Mouse (Mus musculus): ENCODE measurements at regions not wholly inside any gene's neighbourhood (a gene's known extent, or its start where the extent isn't known, plus 50 kb on each side); places are given as distances from the start of the nearest gene placed in this dataset.

- no peak for DNase-seq (ENCODE audit: low spot score)
- H3K9me3 ChIP-seq (ENCODE audit: control insufficient read depth, low read length), result no peaks in the 10 kb centered on the region
- H3K27me3 ChIP-seq (ENCODE audit: control insufficient read depth, insufficient read depth, low read length), result no peaks in the 10 kb centered on the region
- no peak overlapping the region for H3K27ac ChIP-seq (replicated peaks; ENCODE audit: low read depth, low read length)
- no peak for TF ChIP-seq POLR2A (IDR thresholded peaks at IDR 0.05; ENCODE audit: borderline replicate concordance, extremely low read depth, insufficient read depth, insufficient read length)
- no peak for ATAC-seq (ENCODE audit: low FRiP score, low read depth)
- H3K4me1 ChIP-seq (ENCODE audit: control insufficient read depth, insufficient read depth, low read length), result no peaks in the 10 kb centered on the region
- H3K9ac ChIP-seq (ENCODE audit: low read depth, low read length, severe bottlenecking), result no peak overlapping the region
- H3K36me3 ChIP-seq (ENCODE audit: control insufficient read depth, insufficient read depth, low read length), result no peaks in the 10 kb centered on the region
- WGBS, result 83% methylated on average over 3 of the region's 3 CpGs
- H3K4me3 ChIP-seq (replicated peaks; ENCODE audit: low read length), result no peak overlapping the region
- no peak overlapping the region for H3K4me2 ChIP-seq (replicated peaks; ENCODE audit: low read depth, low read length, severe bottlenecking)
Measured at GRCm38 (mm10) chr5:18449261-18449660, 89.1 kb upstream of the Gnai1 start.

- no peaks in the 10 kb centered on the region for H3K36me3 ChIP-seq (ENCODE audit: control insufficient read depth, insufficient read depth, low read length)
- H3K4me3 ChIP-seq (replicated peaks; ENCODE audit: low read length), result no peak overlapping the region
- no peak overlapping the region for H3K4me2 ChIP-seq (replicated peaks; ENCODE audit: low read depth, low read length, severe bottlenecking)
- no peaks in the 10 kb centered on the region for H3K4me1 ChIP-seq (ENCODE audit: control insufficient read depth, insufficient read depth, low read length)
- no peak overlapping the region for H3K27ac ChIP-seq (replicated peaks; ENCODE audit: low read depth, low read length)
- H3K27me3 ChIP-seq (ENCODE audit: control insufficient read depth, insufficient read depth, low read length), result no peaks in the 10 kb centered on the region
- H3K9me3 ChIP-seq (ENCODE audit: control insufficient read depth, low read length), result no peaks in the 10 kb centered on the region
- ATAC-seq (ENCODE audit: low FRiP score, low read depth), result no peak
- WGBS, result 79% methylated on average over 5 of the region's 5 CpGs
- DNase-seq (ENCODE audit: low spot score), result no peak
- TF ChIP-seq POLR2A (IDR thresholded peaks at IDR 0.05; ENCODE audit: borderline replicate concordance, extremely low read depth, insufficient read depth, insufficient read length), result no peak
- H3K9ac ChIP-seq (ENCODE audit: low read depth, low read length, severe bottlenecking), result no peak overlapping the region
Measured at GRCm38 (mm10) chr5:18448330-18448670, 88.1 kb upstream of the Gnai1 start.

DNA sequence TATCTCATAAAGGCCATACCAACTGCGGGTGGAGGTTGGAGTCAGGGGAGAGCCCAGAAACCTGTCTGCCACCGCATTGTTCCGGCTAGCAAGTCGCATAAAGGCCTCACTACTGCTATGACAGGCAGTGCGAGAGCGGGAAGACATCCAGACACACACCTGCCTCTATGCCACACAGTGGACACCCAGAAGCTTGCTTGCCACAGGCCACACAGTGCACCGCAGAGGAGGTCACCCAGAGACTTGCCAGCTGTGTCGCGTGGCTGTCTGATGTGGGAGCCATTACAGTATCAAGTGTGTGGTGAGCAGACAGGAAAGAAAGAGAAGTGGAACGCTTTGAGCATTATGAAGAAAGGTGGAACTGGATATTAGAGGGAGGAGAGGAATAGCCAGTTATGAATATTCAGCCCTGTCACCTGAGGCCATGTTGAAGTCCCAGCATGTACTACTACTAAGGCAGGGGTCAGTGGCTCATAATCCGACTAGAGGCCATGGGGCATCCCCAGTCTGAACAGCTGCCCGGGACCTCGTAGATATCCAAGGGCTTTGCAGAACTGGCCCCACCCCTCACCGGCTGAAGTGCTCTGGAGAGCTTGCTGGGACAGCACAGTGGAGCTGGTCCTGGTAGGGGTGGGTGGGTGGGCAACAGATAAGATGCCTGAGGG, 87.6 kb upstream of the Gnai1 start:
- H3K27ac ChIP-seq (replicated peaks; ENCODE audit: low read depth, low read length), result no peak overlapping the region
- DNase-seq (ENCODE audit: low spot score) (no peak), ATAC-seq (ENCODE audit: low FRiP score, low read depth) (no peak)
- no peaks in the 10 kb centered on the region for H3K27me3 ChIP-seq (ENCODE audit: control insufficient read depth, insufficient read depth, low read length)
- H3K4me2 ChIP-seq (replicated peaks; ENCODE audit: low read depth, low read length, severe bottlenecking), result no peak overlapping the region
- H3K4me3 ChIP-seq (replicated peaks; ENCODE audit: low read length), result no peak overlapping the region
- no peak overlapping the region for H3K9ac ChIP-seq (ENCODE audit: low read depth, low read length, severe bottlenecking)
- no peaks in the 10 kb centered on the region for H3K4me1 ChIP-seq (ENCODE audit: control insufficient read depth, insufficient read depth, low read length)
- no peak for TF ChIP-seq POLR2A (IDR thresholded peaks at IDR 0.05; ENCODE audit: borderline replicate concordance, extremely low read depth, insufficient read depth, insufficient read length)
- no peaks in the 10 kb centered on the region for H3K36me3 ChIP-seq (ENCODE audit: control insufficient read depth, insufficient read depth, low read length)
- 93% methylated on average over 14 of the region's 14 CpGs for WGBS
- H3K9me3 ChIP-seq (ENCODE audit: control insufficient read depth, low read length), result no peaks in the 10 kb centered on the region

GRCm38 (mm10) chr5:18445969-18446368, 85.8 kb upstream of the Gnai1 start:
- Histone ChIP-seq H3K4me3 (replicated peaks; ENCODE audit: low read length) (no peak overlapping the region), H3K27ac (replicated peaks; ENCODE audit: low read depth, low read length) (no peak overlapping the region), H3K36me3 (ENCODE audit: control insufficient read depth, insufficient read depth, low read length) (no peaks in the 10 kb centered on the region), H3K27me3 (ENCODE audit: control insufficient read depth, insufficient read depth, low read length) (no peaks in the 10 kb centered on the region), H3K4me1 (ENCODE audit: control insufficient read depth, insufficient read depth, low read length) (no peaks in the 10 kb centered on the region), H3K9me3 (ENCODE audit: control insufficient read depth, low read length) (no peaks in the 10 kb centered on the region), H3K9ac (ENCODE audit: low read depth, low read length, severe bottlenecking) (no peak overlapping the region), H3K4me2 (replicated peaks; ENCODE audit: low read depth, low read length, severe bottlenecking) (no peak overlapping the region)
- WGBS, result 20% methylated on average over 7 of the region's 8 CpGs
- DNase-seq (ENCODE audit: low spot score) (peak; percentile 89), ATAC-seq (ENCODE audit: low FRiP score, low read depth) (no peak; the same call in 1 of the 2 replicates)
- TF ChIP-seq POLR2A (IDR thresholded peaks at IDR 0.05; ENCODE audit: borderline replicate concordance, extremely low read depth, insufficient read depth, insufficient read length), result no peak

DNA sequence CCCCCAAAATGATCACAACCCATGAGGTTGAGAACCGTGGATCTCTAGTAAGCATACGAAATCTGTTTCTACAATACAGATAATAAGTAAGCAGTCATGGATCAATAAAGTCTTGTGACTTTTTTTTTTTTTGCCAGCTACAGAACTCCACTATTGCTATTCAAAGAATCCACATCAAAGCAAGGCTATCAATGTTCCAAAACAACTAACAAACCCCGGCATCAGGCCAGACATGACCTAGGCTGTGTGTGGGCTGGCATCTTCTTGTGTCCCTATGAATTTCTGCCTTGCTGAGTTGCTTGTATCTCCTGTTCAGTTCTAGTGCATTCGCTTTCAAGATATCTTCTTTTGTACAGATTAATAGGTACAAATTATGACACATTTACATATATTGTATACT, 79.8 kb upstream of the Gnai1 start:
- no peak for TF ChIP-seq POLR2A (IDR thresholded peaks at IDR 0.05; ENCODE audit: borderline replicate concordance, extremely low read depth, insufficient read depth, insufficient read length)
- WGBS, result 86% methylated on average over 4 of the region's 4 CpGs
- Histone ChIP-seq H3K9ac (ENCODE audit: low read depth, low read length, severe bottlenecking) (no peak overlapping the region), H3K36me3 (ENCODE audit: control insufficient read depth, insufficient read depth, low read length) (no peaks in the 10 kb centered on the region), H3K4me3 (replicated peaks; ENCODE audit: low read length) (no peak overlapping the region), H3K27ac (replicated peaks; ENCODE audit: low read depth, low read length) (no peak overlapping the region), H3K4me2 (replicated peaks; ENCODE audit: low read depth, low read length, severe bottlenecking) (no peak overlapping the region), H3K4me1 (ENCODE audit: control insufficient read depth, insufficient read depth, low read length) (no peaks in the 10 kb centered on the region), H3K9me3 (ENCODE audit: control insufficient read depth, low read length) (no peaks in the 10 kb centered on the region), H3K27me3 (ENCODE audit: control insufficient read depth, insufficient read depth, low read length) (no peaks in the 10 kb centered on the region)
- no peak for ATAC-seq (ENCODE audit: low FRiP score, low read depth)
- DNase-seq (ENCODE audit: low spot score), result no peak

- no peaks in the 10 kb centered on the region for H3K36me3 ChIP-seq (ENCODE audit: control insufficient read depth, insufficient read depth, low read length)
- no peaks in the 10 kb centered on the region for H3K27me3 ChIP-seq (ENCODE audit: control insufficient read depth, insufficient read depth, low read length)
- no peak overlapping the region for H3K4me3 ChIP-seq (replicated peaks; ENCODE audit: low read length)
- no peak overlapping the region for H3K4me2 ChIP-seq (replicated peaks; ENCODE audit: low read depth, low read length, severe bottlenecking)
- no peaks in the 10 kb centered on the region for H3K9me3 ChIP-seq (ENCODE audit: control insufficient read depth, low read length)
- ATAC-seq (ENCODE audit: low FRiP score, low read depth) (no peak), DNase-seq (ENCODE audit: low spot score) (no peak)
- 89% methylated on average over 1 of the region's 1 CpGs for WGBS
- H3K9ac ChIP-seq (ENCODE audit: low read depth, low read length, severe bottlenecking), result no peak overlapping the region
- TF ChIP-seq POLR2A (IDR thresholded peaks at IDR 0.05; ENCODE audit: borderline replicate concordance, extremely low read depth, insufficient read depth, insufficient read length), result no peak
- no peak overlapping the region for H3K27ac ChIP-seq (replicated peaks; ENCODE audit: low read depth, low read length)
- no peaks in the 10 kb centered on the region for H3K4me1 ChIP-seq (ENCODE audit: control insufficient read depth, insufficient read depth, low read length)
Measured at GRCm38 (mm10) chr5:18439281-18439680, 79.1 kb upstream of the Gnai1 start.

Measured in limb, embryonic 14.5 days (tissue).